Mouse (Mus musculus) R1 (cell line): ENCODE data around the gene Ctsd.

Source experiments
- DNase-seq: peaks from one replicate; pipeline ENCODE4 v3.0.0-alpha.2; 2018; ENCODE audit warnings: low read depth, low spot score

Ctsd gene

GRCm38 (mm10) chr7:142387419-142388148 is at the start of gene Ctsd:
TSS of gene Ctsd (minus strand) at chr7:142388038.
- DNase-seq, result peak; percentile 98

DNA sequence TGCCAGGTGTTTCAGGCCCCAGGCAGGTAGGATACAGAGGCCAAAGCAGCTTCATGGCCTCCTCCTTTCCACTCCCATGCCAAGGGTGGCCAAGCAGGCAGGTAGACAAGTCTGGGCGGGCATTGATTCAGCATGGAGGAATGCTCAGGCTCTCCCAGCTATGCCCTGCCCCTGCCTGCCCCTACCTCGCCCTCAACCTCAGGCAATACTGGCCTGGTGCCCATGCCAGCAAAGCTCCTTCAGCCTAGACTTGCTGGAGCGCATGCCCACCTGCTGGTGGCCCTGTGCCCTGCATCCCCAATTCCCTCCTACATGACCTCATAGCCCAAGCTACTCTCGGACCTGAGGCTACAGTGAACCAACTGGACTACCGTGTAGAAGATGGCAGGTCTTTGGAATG is 49.5 kb upstream of the Ctsd start:
- DNase-seq, result no peak

DNA sequence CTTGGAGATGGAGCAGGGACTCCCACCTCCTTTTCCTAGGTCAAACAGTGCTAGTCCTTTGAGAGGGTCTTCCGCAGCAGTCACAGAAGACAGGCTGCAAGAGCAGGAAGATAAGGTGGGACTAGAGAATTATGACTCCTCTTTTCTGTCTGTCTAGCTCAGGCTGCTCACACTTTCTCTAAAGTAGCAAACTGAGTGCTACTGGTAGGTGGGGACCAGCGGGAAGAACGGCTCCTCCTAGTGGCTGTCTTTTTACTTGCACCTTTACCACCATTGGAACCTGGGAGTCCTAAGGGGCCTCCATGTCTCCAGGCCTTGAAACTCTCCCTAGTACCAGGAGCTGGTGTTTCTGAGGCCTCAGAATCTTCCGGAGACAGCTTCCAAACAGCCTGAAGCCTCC is 47.7 kb upstream of the Ctsd start:
- peak; percentile 67 for DNase-seq

- DNase-seq, result no peak
Measured at GRCm38 (mm10) chr7:142434137-142434865, 46.5 kb upstream of the Ctsd start, which contains the start of gene Syt8. TSS of gene Syt8 (plus strand) at chr7:142434850.

- no peak for DNase-seq
Measured at GRCm38 (mm10) chr7:142433623-142434022, 45.8 kb upstream of the Ctsd start.

- DNase-seq, result no peak
Measured at GRCm38 (mm10) chr7:142431106-142431505, 43.3 kb upstream of the Ctsd start.

GRCm38 (mm10) chr7:142430160-142430678 is 42.4 kb upstream of the Ctsd start:
- DNase-seq, result no peak

DNA sequence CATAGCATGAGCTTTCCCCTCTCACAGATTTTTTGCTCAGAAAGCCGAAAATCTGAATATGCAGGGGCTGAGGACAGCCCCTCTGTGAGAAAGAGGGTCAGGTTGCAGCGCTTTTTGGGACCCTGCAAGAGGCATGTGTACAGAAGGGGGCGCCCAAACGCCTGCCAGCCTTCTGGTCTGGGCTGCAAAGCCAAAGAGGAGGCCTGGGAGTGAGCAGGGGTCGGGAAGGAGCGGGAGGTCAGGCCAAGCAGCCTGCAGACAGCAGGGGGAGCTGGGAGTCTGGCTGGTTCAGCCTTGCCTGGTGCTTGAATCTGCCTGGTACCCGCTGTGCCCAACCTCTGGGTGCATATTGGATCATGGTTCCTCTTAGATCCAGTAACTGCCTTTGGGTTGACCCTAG is 40.4 kb upstream of the Ctsd start:
- DNase-seq, result peak; percentile 84

DNA sequence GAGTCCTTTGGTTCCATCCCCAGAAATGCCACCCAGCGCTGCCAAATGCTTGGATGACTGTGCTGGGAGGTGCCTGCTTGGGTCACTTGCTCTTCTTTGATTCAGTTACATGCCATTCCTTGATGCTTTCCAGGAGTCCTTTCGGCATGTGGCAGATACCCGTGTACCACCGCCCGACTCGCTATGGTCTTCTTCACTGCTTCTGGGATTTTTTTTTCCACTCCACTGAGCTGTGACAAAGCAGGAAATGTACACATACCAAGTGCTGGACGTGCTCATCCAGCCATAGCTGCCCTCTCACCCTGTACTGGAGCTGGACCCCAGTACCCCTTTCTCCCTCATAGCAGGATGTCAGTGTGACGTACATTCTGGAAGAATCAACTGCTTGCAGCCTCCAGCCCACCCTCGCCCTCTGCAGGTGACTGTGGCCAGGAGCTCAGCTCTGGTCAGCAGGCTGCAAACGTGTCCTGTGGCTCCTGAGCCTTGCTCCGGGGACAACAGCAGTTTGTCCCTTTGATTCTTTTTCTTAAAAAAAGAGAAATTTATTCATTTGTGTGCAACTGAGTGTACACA is 37.9 kb upstream of the Ctsd start:
- no peak for DNase-seq

DNA sequence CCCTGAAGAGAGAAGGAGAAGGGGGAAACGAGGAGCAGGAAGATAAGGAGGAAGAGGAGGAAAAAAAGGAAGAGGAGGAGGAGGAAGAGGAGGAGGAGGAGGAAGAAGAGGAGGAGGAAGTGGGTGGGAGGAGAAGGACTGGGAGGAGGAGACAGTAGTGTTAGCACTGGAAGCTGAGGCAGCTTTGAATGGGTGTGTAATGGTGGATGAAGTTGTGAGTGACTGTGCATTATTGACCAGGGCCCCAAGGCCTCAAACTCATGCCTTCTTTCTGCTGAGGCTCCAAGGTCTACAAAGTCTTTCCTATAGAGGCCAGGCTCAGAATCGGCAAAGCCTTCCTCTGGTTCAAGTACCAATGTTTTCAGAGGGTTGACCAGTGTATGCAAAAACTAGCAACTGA is 34.0 kb upstream of the Ctsd start:
- DNase-seq, result no peak

GRCm38 (mm10) chr7:142419887-142420286 is 32.0 kb upstream of the Ctsd start:
- no peak for DNase-seq

GRCm38 (mm10) chr7:142418679-142419078 is 30.8 kb upstream of the Ctsd start:
- peak; percentile 50 for DNase-seq

GRCm38 (mm10) chr7:142418027-142418426 is 30.2 kb upstream of the Ctsd start:
- no peak for DNase-seq

GRCm38 (mm10) chr7:142416225-142416624 is 28.4 kb upstream of the Ctsd start:
- no peak for DNase-seq

- DNase-seq, result no peak
Measured at GRCm38 (mm10) chr7:142415314-142415713, 27.5 kb upstream of the Ctsd start.

DNA sequence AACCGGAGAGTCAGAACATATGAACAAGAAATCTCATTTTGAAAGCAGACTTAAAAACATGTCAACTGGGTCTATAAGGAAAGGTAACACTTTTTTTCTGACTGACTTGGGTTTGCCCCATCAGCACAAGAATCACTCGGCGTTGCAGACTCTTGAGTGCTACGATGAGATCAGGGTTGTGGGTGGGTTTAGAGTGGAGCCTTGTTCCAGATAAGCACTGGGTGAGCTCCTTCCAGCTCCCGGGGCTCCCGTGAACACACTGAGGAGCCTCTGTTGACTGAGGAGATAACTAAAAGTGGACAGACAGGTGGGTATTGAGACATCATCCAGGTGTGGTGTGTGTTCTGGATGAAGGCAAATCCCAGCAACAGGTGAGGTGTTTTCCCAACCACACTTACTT is 25.4 kb upstream of the Ctsd start:
- DNase-seq, result no peak

DNA sequence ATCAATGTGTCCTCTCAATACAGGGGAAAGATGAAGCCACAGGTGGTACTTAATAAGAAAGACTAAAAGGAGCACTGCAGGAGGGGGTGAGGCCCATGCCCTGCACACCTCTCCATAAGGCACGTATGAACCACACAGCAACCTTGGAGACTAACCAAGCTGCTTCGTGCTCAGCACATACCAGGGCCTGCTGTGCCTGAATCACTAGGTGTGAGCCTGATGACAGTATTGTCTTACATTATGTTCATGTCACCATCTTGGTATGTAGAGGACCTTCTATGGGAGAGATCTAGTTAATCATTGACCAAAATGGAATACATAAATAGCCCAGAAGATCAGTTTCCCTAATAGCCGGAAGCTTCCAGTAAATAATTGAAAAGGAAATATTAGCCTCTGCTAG is 21.8 kb upstream of the Ctsd start:
- DNase-seq, result no peak

DNA sequence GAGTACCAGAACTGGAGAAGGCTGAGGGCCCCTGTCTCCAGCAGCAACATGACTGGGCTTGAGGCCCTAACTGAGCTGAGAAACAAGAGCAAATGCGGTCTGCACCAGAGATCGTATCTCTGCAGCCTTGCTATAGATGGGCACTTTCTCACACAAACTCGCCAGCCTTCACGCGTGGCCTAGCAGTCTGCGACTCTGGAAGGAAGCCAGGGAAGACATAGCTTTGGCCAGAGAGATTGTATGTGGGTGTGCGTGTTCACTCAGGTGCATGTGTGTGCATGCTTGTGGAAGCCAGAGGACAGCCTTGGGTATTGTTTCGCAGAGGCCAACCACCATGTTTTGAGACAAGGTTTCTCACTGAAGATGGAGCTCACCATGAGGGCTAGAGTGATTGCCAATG is 20.8 kb upstream of the Ctsd start:
- DNase-seq, result no peak

DNA sequence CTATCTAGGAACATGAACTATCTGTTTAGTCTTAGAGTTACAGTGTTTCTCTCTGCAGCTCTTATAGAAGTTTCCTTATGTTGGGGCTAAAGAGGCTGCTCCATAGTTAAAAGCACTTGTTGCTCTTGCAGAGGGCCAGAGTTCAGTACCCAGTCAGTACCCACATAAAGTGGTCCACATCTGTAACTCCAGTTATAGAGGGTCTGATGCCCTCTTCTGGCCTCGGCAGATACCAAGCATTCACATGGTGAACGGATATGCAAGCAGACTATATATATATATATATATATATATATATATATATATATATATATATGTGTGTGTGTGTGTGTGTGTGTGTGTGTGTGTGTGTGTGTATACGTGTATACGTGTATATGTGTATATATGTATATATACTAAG is 20.1 kb upstream of the Ctsd start:
- no peak for DNase-seq

DNA sequence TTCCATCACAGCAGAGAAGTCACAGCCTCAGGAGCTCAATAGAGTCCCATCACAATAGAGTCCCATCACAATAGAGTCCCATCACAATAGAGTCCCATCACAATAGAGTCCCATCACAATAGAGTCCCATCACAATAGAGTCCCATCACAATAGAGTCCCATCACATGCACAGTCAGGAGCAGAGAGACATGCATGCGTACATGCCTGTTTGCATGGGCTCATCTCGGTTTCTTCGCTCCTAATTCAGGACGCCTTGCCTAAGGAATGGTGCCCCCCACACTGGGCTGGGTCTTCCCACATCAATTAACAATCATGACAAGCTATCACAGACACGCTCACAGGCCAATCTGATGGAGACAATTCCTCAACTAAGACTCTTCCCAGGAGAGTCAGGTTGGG is 17.3 kb upstream of the Ctsd start:
- peak; percentile 96 for DNase-seq

- no peak for DNase-seq
Measured at GRCm38 (mm10) chr7:142403591-142403990, 15.8 kb upstream of the Ctsd start.

GRCm38 (mm10) chr7:142400750-142401142 is 12.9 kb upstream of the Ctsd start:
- peak; percentile 92 for DNase-seq
